Mouse (Mus musculus) spleen, adult 12 weeks (tissue): ENCODE measurements around the gene Arhgef39.

Experiments
- DNase-seq: peaks from one replicate; pipeline ENCODE4 v3.0.0; 2022; ENCODE audit warnings: low spot score

Gene Arhgef39

DNA sequence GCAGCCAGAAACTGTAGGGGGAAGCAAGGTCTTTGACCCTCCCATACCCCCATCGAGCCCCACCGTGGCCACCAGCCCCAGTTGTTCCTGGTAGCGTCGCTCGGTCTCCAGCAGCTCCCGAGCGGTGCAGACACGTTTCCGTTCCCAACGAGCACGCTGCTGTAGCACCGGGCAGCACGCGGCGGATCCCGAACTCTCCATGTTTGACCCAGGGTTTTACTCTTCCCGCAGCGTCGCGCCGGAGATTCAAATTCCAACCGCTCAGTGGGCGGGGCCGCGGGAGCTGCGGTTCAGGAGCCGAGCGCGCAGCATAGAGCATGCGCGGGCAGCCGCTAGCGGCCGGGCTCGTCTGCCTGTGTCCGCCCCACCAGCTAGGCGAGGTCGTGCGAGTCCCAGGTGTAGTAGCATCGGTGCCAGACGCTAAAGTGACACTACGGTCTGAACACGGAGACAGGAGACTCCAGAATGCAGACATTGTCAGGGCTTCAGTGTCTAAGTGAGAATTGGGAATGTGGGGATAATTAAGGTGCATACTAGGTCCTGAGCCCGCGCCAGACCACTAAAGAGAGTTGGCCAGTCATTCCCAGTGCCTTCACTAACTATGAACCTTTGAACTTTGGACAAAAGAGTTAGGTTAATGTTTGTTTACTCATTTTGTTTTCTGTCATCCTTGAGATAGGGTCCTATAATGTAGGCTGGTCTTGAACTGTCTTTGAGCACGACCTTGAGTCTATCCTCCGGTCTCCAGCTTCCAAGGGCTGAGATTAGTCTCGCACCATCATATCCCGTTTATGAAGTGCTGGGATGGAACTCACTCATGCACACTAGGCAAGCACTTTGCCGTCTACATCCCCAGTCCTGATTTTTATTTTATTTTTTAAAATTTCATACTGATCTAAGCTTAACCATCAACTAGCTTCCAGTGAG, at the start of gene Arhgef39:
TSS of gene Arhgef39 (minus strand) at position 289 of the 927 bp plus-strand sequence.
- DNase-seq = peak; percentile 80

GRCm38 (mm10) chr4:43549055-43549454, 49.6 kb upstream of the Arhgef39 start:
- DNase-seq = no peak

DNA sequence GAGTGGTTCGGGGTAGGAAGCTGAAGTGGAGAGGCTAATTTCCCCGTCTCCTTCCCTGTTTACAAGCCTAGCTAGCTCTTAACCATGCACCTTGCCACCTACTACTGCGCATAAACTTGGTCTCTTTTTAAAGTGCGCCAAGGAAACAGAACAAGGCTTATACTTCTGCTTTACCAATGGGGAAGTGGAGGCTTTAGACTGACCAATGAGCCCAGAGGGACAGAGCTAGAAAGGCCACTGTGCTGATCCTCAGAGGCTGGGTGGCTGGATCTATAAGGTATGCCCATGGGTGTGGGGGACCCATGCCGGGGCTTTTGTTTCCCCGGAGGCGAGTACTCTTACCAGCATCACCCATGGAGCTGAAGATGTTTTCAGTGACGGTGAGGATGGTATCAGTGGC, 47.7 kb upstream of the Arhgef39 start:
- DNase-seq = no peak

GRCm38 (mm10) chr4:43546375-43547047, 47.0 kb upstream of the Arhgef39 start:
- DNase-seq = no peak

GRCm38 (mm10) chr4:43542044-43542443, 42.5 kb upstream of the Arhgef39 start:
- DNase-seq = no peak

GRCm38 (mm10) chr4:43536031-43536430, 36.5 kb upstream of the Arhgef39 start:
- DNase-seq = no peak

GRCm38 (mm10) chr4:43535628-43536027, 36.1 kb upstream of the Arhgef39 start:
- DNase-seq = no peak

DNA sequence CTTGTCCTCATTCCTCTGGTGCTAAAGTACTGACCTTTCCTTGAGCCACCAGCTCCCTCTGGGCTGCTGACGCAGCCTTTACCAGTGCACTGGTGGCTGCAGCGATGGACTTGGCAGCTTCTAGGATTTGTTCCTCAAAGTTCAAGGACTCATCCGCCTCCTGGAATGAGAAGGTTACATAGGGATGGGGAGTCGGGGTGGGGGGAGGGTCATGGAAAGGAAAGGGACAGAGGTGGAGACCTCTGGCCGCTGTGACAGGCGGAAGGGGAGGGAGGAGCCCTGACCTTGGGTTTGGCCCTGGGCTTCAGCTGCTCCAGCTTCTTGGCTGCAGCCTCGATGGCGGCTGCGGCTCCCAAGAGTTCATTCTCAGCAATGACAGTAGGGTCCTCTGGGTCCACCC, 33.8 kb upstream of the Arhgef39 start:
- no peak for DNase-seq

- DNase-seq = peak; percentile 70
These were observed 31.1 kb upstream of the Arhgef39 start for GRCm38 (mm10) chr4:43530581-43530980.

DNA sequence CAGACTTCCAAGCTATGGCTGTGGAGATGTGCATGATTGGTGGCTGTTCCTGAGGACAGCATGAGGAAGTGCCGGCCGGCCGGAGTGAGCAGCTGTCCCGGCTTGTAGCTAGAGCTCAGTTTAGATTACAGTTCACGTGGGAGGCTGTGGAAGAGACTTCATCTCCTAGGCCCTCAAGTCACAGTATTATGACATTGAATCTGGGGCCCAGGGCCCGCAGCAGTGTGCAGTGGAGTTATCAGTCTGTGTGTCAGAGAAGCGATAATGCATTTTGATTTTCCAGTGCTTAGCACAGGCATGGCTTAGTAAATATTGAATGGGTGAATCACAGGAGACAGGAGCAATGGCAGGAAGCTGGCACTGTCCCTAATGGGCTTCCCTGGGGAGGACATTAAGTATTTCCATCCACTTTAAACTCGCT, 30.6 kb upstream of the Arhgef39 start:
- no peak for DNase-seq

- no peak for DNase-seq
These were observed 29.0 kb upstream of the Arhgef39 start for GRCm38 (mm10) chr4:43528487-43528886.

- no peak for DNase-seq
These were observed 28.4 kb upstream of the Arhgef39 start for GRCm38 (mm10) chr4:43527880-43528279.

DNA sequence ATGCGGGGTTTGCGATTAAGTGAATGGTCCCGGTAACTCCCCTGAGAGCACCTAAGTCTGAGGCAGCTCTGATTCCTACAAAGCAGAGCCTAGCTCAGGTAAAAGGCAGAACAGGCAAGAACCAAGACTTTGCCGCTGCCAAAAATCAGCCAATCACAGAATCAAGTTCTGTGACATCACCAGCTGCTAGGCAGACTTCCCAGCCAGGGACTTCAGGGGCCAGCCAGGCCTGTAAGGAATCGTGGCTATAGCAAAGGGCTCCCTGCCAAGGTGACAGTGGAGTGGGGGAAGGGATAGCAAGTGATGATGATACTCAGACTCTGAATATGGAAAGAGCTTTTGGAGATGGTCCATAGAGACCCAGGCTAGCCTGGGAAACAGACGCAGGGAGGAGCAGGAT, 20.5 kb upstream of the Arhgef39 start:
- peak; percentile 73 for DNase-seq

- no peak for DNase-seq
These were observed 20.1 kb upstream of the Arhgef39 start for GRCm38 (mm10) chr4:43519551-43519950.

DNA sequence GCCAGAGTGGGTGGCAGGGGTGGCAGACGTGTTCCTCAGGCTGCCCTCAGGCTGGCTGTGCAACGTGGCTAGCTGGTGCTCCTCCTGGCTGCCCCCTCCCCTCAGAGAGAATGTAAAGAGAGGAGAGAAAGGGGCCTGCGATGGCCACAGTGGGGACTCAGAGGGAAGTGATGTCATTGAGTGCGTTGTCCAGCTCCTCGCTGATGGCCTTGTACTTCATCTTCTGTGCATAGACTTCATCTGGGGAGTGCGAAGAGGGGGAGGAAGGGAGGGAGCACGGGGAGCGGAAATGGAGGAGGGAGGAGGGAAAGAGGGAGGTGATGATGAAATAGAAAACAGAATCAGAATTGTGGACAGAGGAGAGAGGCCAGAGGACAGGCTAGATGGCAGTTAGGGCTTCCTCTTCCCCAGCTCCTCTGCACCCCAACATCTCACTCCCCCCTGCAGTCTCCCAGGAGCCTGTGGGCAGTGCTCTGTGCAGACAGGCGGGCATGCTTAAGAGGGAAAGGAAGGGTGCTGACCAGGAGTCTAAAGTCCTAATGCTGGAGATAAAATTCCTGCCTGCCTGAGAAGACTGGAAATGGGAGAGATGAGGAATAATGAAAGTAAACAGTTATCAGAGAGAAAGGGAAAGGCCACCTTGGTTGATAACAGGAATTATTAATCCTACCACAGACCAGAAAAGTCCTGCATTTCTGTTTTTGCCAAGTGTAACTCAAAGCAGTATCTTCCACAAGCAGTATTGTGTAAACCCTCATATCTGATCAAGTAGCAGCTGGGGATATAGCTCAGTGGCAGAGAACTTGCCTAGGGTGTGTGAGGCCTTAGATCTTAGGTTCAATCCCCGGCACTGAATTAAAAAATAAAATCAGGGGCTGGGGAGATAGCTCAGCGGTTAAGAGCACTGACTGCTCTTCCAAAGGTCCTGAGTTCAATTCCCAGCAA, 16.5 kb upstream of the Arhgef39 start:
- DNase-seq = no peak

GRCm38 (mm10) chr4:43513791-43514190, 14.3 kb upstream of the Arhgef39 start:
- no peak for DNase-seq

GRCm38 (mm10) chr4:43513300-43513699, 13.8 kb upstream of the Arhgef39 start:
- DNase-seq = no peak

- DNase-seq = no peak
These were observed 13.2 kb upstream of the Arhgef39 start for GRCm38 (mm10) chr4:43512653-43513052.

DNA sequence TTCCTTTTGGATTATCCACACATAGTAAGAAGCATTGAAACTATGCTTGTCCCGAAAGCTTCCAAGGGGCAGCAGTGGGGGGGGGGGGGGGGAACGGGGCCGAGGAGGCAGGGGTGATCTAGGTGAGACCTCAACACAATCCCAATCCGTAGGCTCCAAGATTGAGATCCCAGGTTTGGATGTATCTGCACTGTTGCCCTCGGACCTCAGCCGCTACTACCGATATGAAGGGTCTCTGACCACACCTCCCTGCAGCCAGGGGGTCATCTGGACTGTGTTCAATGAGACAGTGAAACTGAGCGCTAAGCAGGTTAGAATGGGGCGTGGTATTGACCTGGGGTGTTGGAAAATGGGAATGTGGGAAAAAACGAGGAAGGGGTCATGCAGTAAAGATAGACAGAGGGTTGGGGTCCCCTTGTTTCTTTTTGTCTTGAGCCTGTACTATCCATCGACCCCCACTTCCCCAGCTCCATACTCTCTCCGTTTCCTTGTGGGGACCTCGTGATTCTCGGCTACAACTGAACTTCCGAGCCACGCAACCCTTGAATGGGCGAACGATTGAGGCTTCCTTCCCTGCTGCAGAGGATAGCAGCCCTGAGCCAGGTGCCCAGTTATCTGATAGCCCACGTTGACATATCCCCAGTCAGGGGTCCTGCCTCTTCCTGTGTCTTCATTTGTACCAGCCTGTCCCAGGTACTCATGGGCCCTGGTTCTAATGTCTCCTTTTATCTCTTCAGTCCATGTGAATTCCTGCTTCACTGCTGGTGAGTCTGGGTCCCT, 12.4 kb upstream of the Arhgef39 start:
- no peak for DNase-seq

DNA sequence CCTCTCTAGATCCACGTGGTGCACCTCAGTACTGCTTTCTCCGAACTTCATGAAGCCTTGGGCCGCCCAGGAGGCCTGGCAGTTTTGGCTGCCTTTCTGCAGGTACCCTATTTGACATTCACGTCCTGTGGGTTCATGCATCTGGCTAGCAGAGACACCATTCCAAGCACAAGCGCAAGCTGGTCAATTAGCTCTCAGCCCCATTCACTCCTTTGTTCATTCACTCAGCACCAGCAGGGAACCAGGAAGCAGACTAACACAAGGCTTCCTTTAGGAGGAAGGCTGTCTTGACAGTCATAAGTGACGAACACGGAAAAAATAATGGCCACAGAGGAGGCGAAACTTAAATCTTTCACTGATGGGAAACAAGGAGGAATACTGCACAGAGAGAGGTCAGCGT, 9.6 kb upstream of the Arhgef39 start:
- DNase-seq = no peak

DNA sequence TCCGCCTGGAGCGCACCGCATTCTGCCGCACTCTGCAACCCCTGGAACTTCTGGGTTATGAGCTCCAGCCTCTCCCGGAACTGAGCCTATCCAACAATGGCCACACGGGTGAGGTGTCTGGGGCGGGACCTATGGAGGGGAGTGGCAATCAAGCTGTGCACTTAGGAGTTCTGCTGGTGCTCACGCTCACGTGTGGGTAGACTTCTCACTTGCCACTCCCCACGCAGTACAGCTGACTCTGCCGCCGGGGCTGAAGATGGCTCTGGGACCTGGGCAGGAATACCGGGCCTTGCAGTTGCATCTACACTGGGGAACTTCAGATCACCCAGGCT, 9.1 kb upstream of the Arhgef39 start:
- DNase-seq = no peak
